Mouse (Mus musculus): Measurements from ENCODE around the gene Glcci1.

DNA sequence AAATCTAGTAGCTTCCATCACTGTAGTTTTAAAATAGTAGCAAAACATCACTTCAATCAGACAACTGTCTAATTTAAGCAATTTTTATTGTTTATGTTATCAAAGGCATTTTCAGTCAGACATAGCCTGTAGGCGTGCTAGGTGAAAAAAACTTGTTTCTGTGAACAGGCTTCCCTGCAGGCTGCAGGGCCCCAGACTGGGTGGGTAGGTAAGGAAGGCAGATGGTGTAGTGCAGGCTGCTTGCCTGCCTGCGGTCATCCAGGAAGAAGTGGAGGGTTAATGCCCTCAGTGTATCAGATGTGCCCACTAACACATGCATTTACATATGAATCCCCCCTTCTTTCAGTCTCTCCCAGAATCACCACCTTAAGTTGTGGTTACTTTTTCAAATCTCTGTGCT lies 136.3 kb downstream of the Glcci1 start:
- TF ChIP-seq CTCF (conservative IDR thresholded peaks at IDR 0.05; ENCODE audit: low read length) (no peak), NANOG (IDR thresholded peaks at IDR 0.05; ENCODE audit: borderline replicate concordance, low read length) (no peak), POU5F1 (IDR thresholded peaks at IDR 0.05; ENCODE audit: borderline replicate concordance, low read length) (no peak)
